Comparison of ENCODE assay signal across 8 mouse cellular contexts in genomic region chr11:44471337-44471995, GRCm38 (mm10). TPM values are rescaled to one million over a fixed set of nuclear protein-coding genes. Genes with fewer than 3 reads are reported as not detected.
A peak's percentile ranks its signal among the peaks of the same experiment; 100 is the strongest.
DNase-seq lines count a peak whose midpoint lies in the region; ATAC-seq and TF ChIP-seq lines count a peak whose summit lies in the region.

No protein-coding gene starts in this region.

- H3K9me3 ChIP-seq in G1E (replicated peaks), result no peaks in the 10 kb centered on the region
- H3K9me3 ChIP-seq in hindbrain, embryonic 15.5 days, result no peaks in the 10 kb centered on the region
- H3K9me3 ChIP-seq in liver, embryonic 12.5 days (replicated peaks), result no peaks in the 10 kb centered on the region
- H3K9me3 ChIP-seq in stomach, embryonic 14.5 days (ENCODE audit: control insufficient read depth, low read depth, low read length), result no peaks in the 10 kb centered on the region

- ATAC-seq in G1E (ENCODE audit: extremely low read depth, insufficient number of reproducible peaks, low FRiP score, poor library complexity, severe bottlenecking), result no peak
- ATAC-seq in hindbrain, embryonic 15.5 days (ENCODE audit: low FRiP score, low read depth), result no peak
- no peak for ATAC-seq in liver, embryonic 12.5 days
- no peak for ATAC-seq in stomach, embryonic 14.5 days (ENCODE audit: insufficient number of reproducible peaks, insufficient read depth, low FRiP score, low read depth)
- ATAC-seq in megakaryocyte progenitor cell, adult 5-6 weeks (replicated peaks; ENCODE audit: poor library complexity), result no peak

- H3K9ac ChIP-seq in hindbrain, embryonic 15.5 days, result peak overlapping the region; percentile 88
- H3K9ac ChIP-seq in liver, embryonic 12.5 days, result peak overlapping the region; percentile 98
- H3K9ac ChIP-seq in stomach, embryonic 14.5 days (replicated peaks; ENCODE audit: low read depth, low read length), result peak overlapping the region; percentile 88

- no peak for TF ChIP-seq POLR2A in embryonic fibroblast, embryonic 13.5 days (IDR thresholded peaks at IDR 0.05; ENCODE audit: low read depth, low read length)

- H3K4me2 ChIP-seq in hindbrain, embryonic 15.5 days, result peak overlapping the region; percentile 81
- H3K4me2 ChIP-seq in liver, embryonic 12.5 days, result peak overlapping the region; percentile 92
- H3K4me2 ChIP-seq in stomach, embryonic 14.5 days (replicated peaks; ENCODE audit: low read depth, low read length), result peak overlapping the region; percentile 68

- no peaks in the 10 kb centered on the region for H3K27me3 ChIP-seq in G1E (ENCODE audit: insufficient read depth, low read length)
- no peaks in the 10 kb centered on the region for H3K27me3 ChIP-seq in hindbrain, embryonic 15.5 days
- no peaks in the 10 kb centered on the region for H3K27me3 ChIP-seq in liver, embryonic 12.5 days (replicated peaks)
- no peaks in the 10 kb centered on the region for H3K27me3 ChIP-seq in stomach, embryonic 14.5 days (ENCODE audit: control insufficient read depth, insufficient read depth, low read length)

- peak overlapping the region; percentile 89 for H3K4me3 ChIP-seq in G1E (ENCODE audit: low read depth, low read length)
- peak overlapping the region; percentile 80 for H3K4me3 ChIP-seq in embryonic fibroblast, embryonic 13.5 days (ENCODE audit: insufficient read depth, low read length)
- H3K4me3 ChIP-seq in hindbrain, embryonic 15.5 days, result peak overlapping the region; percentile 88
- peak overlapping the region; percentile 86 for H3K4me3 ChIP-seq in liver, embryonic 12.5 days
- H3K4me3 ChIP-seq in stomach, embryonic 14.5 days (ENCODE audit: low read depth, low read length), result peak overlapping the region; percentile 90

- H3K4me1 ChIP-seq in G1E (ENCODE audit: insufficient read depth, low read depth, low read length), result peaks cover 40% of the 10 kb centered on the region
- peaks cover 5% of the 10 kb centered on the region for H3K4me1 ChIP-seq in embryonic fibroblast, embryonic 13.5 days (ENCODE audit: control insufficient read depth, insufficient read depth, low read length)
- peaks cover 21% of the 10 kb centered on the region for H3K4me1 ChIP-seq in hindbrain, embryonic 15.5 days (replicated peaks)
- peaks cover 61% of the 10 kb centered on the region for H3K4me1 ChIP-seq in liver, embryonic 12.5 days
- peaks cover 6% of the 10 kb centered on the region; the same call in 1 of the 2 replicates for H3K4me1 ChIP-seq in stomach, embryonic 14.5 days (ENCODE audit: control insufficient read depth, insufficient read depth, low read length)

- DNase-seq in adrenal gland, postnatal 14 days, result peak; percentile 17
- no peak for DNase-seq in adrenal gland, postnatal 4 days (ENCODE audit: low spot score in 2 of 2)
- no peak for DNase-seq in G1E (ENCODE audit: low spot score)

- 25% methylated on average over 4 of the region's 4 CpGs for WGBS in hindbrain, embryonic 15.5 days
- 17% methylated on average over 4 of the region's 4 CpGs for WGBS in liver, embryonic 12.5 days (ENCODE audit: insufficient replicate concordance)
- 14% methylated on average over 4 of the region's 4 CpGs for WGBS in stomach, embryonic 14.5 days

- peaks cover 7% of the 10 kb centered on the region for H3K36me3 ChIP-seq in G1E (replicated peaks)
- no peaks in the 10 kb centered on the region for H3K36me3 ChIP-seq in hindbrain, embryonic 15.5 days
- 0 out of 2 replicates have a peak, but pooled peaks cover 6% of the 10 kb centered on the region for H3K36me3 ChIP-seq in liver, embryonic 12.5 days
- H3K36me3 ChIP-seq in stomach, embryonic 14.5 days (ENCODE audit: control insufficient read depth, insufficient read depth, low read length), result no peaks in the 10 kb centered on the region

- TF ChIP-seq CTCF in G1E (IDR thresholded peaks at IDR 0.05; ENCODE audit: low read depth, low read length), result no peak
- TF ChIP-seq CTCF in embryonic fibroblast, embryonic 13.5 days (IDR thresholded peaks at IDR 0.05; ENCODE audit: borderline replicate concordance, insufficient read depth, low read length), result no peak

- peak overlapping the region; percentile 83 for H3K27ac ChIP-seq in embryonic fibroblast, embryonic 13.5 days (ENCODE audit: insufficient read depth, low read length)
- peak overlapping the region; percentile 85 for H3K27ac ChIP-seq in hindbrain, embryonic 15.5 days (replicated peaks)
- peak overlapping the region; percentile 100 for H3K27ac ChIP-seq in liver, embryonic 12.5 days
- no peak overlapping the region; the same call in 1 of the 2 replicates for H3K27ac ChIP-seq in stomach, embryonic 14.5 days (ENCODE audit: low read length)

RNA-seq across cellular contexts. Expression of gene Ublcp1, which starts 1.2 kb away (rescaled TPM):
- 41.8 and 42.6 TPM in 2 replicates for total RNA-seq in adrenal gland, postnatal 14 days (2021)
- 10 to 100 TPM; 41.4 to 46.7 TPM for total RNA-seq in adrenal gland, postnatal 4 days (2021)
- 53.4 and 55.9 TPM in 2 replicates for total RNA-seq in G1E (2014; fragmentation: Nextera tagmentation)
- total RNA-seq in G1E (2017), result 50.9 and 52.1 TPM in 2 replicates
- 2.8 and 3.0 TPM in 2 replicates for polyA plus RNA-seq in G1E (2012)
- 53.5 and 75.4 TPM in 2 replicates for polyA plus RNA-seq in embryonic fibroblast, embryonic 13.5 days (2011; ENCODE audit: insufficient read length, low read depth, missing spikeins)
- 56.0 and 57.0 TPM in 2 replicates for polyA plus RNA-seq in hindbrain, embryonic 15.5 days (2015; fragmentation: Nextera tagmentation; extraction: Ambion mirVana)
- 41.8 and 41.9 TPM in 2 replicates for polyA plus RNA-seq in liver, embryonic 12.5 days (2016; fragmentation: Nextera tagmentation; extraction: Ambion mirVana)
- 61.9 and 62.0 TPM in 2 replicates for polyA plus RNA-seq in stomach, embryonic 14.5 days (2014; fragmentation: Nextera tagmentation; extraction: Ambion mirVana)
- total RNA-seq in megakaryocyte progenitor cell, adult 5-6 weeks (2015), result 11.0 and 14.9 TPM in 2 replicates
- total RNA-seq in megakaryocyte progenitor cell, adult 5-6 weeks (2017), result 11.6 and 13.8 TPM in 2 replicates

RNA-seq across cellular contexts. Expression of gene Rnf145, which starts 47.3 kb away (rescaled TPM):
- total RNA-seq in adrenal gland, postnatal 14 days (2021), result 62.1 and 62.6 TPM in 2 replicates
- total RNA-seq in adrenal gland, postnatal 4 days (2021), result 100 to 1,000 TPM; 111 to 113 TPM
- total RNA-seq in G1E (2014; fragmentation: Nextera tagmentation) (36.8 and 53.4 TPM in 2 replicates), G1E (2017) (113 and 120 TPM in 2 replicates)
- 66.7 and 98.7 TPM in 2 replicates for polyA plus RNA-seq in G1E (2012)
- 56.8 and 64.8 TPM in 2 replicates for polyA plus RNA-seq in embryonic fibroblast, embryonic 13.5 days (2011; ENCODE audit: insufficient read length, low read depth, missing spikeins)
- polyA plus RNA-seq in hindbrain, embryonic 15.5 days (2015; fragmentation: Nextera tagmentation; extraction: Ambion mirVana), result 119 TPM in 2 replicates
- 64.7 and 71.1 TPM in 2 replicates for polyA plus RNA-seq in liver, embryonic 12.5 days (2016; fragmentation: Nextera tagmentation; extraction: Ambion mirVana)
- 78.7 and 84.7 TPM in 2 replicates for polyA plus RNA-seq in stomach, embryonic 14.5 days (2014; fragmentation: Nextera tagmentation; extraction: Ambion mirVana)
- 12.8 and 18.9 TPM in 2 replicates for total RNA-seq in megakaryocyte progenitor cell, adult 5-6 weeks (2015)
- 20.7 and 24.9 TPM in 2 replicates for total RNA-seq in megakaryocyte progenitor cell, adult 5-6 weeks (2017)

Comparison
In these comparisons a context has a peak if more than half of its experiments do, and no peak if none do; other contexts are left out.
1. RNA of gene Ublcp1, which starts 1.2 kb away (polyA plus RNA-seq): 53.5 to 75.4 TPM in embryonic fibroblast, embryonic 13.5 days, 61.9 to 62.0 TPM in stomach, embryonic 14.5 days, 56.0 to 57.0 TPM in hindbrain, embryonic 15.5 days and 41.8 to 41.9 TPM in liver, embryonic 12.5 days; 2.8 to 3.0 TPM in G1E; every median in the first group is over 10 times any median in the second.
2. Peak in every context shown above with its lines, with median percentiles within 50 percentile points of each other: H3K4me3 ChIP-seq, H3K4me2 ChIP-seq and H3K9ac ChIP-seq.